Mouse (Mus musculus) limb, embryonic 12.5 days (tissue): ENCODE results near the gene Nfasc. TPM values are rescaled to one million over a fixed set of nuclear protein-coding genes. Genes with fewer than 3 reads are reported as not detected.

Experiments used
- ATAC-seq: fragments of 200-750 bp; cut with Nextera tagmentation; 2 replicates; pipeline ENCODE4 v1.8.0; 2017; ENCODE audit warnings: low read depth, moderate TSS enrichment; ENCODE audit not compliant: insufficient number of reproducible peaks, insufficient read depth, low FRiP score, low TSS enrichment
- H3K27ac ChIP-seq: fragments of 300-500 bp; sonication (generic); 2 replicates; pipeline ENCODE4 v1.5.1; 2016; ENCODE audit warnings: mild to moderate bottlenecking, moderate library complexity
- H3K27me3 ChIP-seq: fragments of 300-500 bp; sonication (generic); 2 replicates; pipeline ENCODE4 v1.6.1; 2016; ENCODE audit warnings: mild to moderate bottlenecking, moderate library complexity
- H3K36me3 ChIP-seq: fragments of 300-500 bp; sonication (generic); 2 replicates; pipeline ENCODE4 v1.6.1; 2016; ENCODE audit warnings: mild to moderate bottlenecking, moderate library complexity
- H3K4me1 ChIP-seq: fragments of 300-500 bp; sonication (generic); replicated peaks from 2 replicates; pipeline ENCODE4 v1.6.1; 2016
- H3K4me2 ChIP-seq: fragments of 300-500 bp; sonication (generic); 2 replicates; pipeline ENCODE4 v1.6.1; 2016; ENCODE audit warnings: mild to moderate bottlenecking, moderate library complexity
- H3K4me3 ChIP-seq: fragments of 300-500 bp; sonication (generic); replicated peaks from 2 replicates; pipeline ENCODE4 v1.5.1; 2016; ENCODE audit warnings: mild to moderate bottlenecking
- H3K9ac ChIP-seq: fragments of 300-500 bp; sonication (generic); replicated peaks from 2 replicates; pipeline ENCODE4 v1.6.1; 2016; ENCODE audit warnings: mild to moderate bottlenecking, moderate library complexity
- H3K9me3 ChIP-seq: fragments of 300-500 bp; sonication (generic); 2 replicates; pipeline ENCODE4 v1.6.1; 2016; ENCODE audit warnings: mild to moderate bottlenecking, moderate library complexity
- WGBS: fragments of 180-500 bp; shearing (Covaris S2); methylation state at CpG from one replicate; pipeline ENCODE4 v1.1.7; 2016; 5-methylcytosine and 5-hydroxymethylcytosine counted together
- polyA plus RNA-seq: library from polyadenylated mRNA; unstranded; fragments of >200 nt; fragmentation: Nextera tagmentation; extraction: Ambion mirVana; gene quantifications from 2 replicates; pipeline ENCODE4 v1.2.1, GENCODE M21; 2016

Gene Nfasc
- polyA plus RNA-seq, 1 experiment from 2014 or later, result 0.81 TPM

GRCm38 (mm10) chr1:132623641-132624336, 117.8 kb downstream of the Nfasc start:
- 34% methylated on average over 14 of the region's 14 CpGs for WGBS
- Histone ChIP-seq H3K27ac (no peak overlapping the region), H3K36me3 (no peaks in the 10 kb centered on the region), H3K4me2 (no peak overlapping the region), H3K4me3 (no peak overlapping the region), H3K27me3 (peaks cover 12% of the 10 kb centered on the region), H3K9ac (no peak overlapping the region), H3K4me1 (peaks cover 28% of the 10 kb centered on the region), H3K9me3 (no peaks in the 10 kb centered on the region)
- no peak for ATAC-seq

GRCm38 (mm10) chr1:132612066-132612465, 129.5 kb downstream of the Nfasc start:
- ATAC-seq, result no peak
- no peak overlapping the region for H3K9ac ChIP-seq
- H3K27ac ChIP-seq, result no peak overlapping the region
- H3K4me3 ChIP-seq, result no peak overlapping the region
- WGBS, result 79% methylated on average over 4 of the region's 4 CpGs
- H3K27me3 ChIP-seq, result peaks cover 3% of the 10 kb centered on the region; the same call in 1 of the 2 replicates
- no peaks in the 10 kb centered on the region for H3K4me1 ChIP-seq
- H3K36me3 ChIP-seq, result no peaks in the 10 kb centered on the region
- no peaks in the 10 kb centered on the region for H3K9me3 ChIP-seq
- no peak overlapping the region for H3K4me2 ChIP-seq

GRCm38 (mm10) chr1:132609048-132609634, 132.5 kb downstream of the Nfasc start:
- Histone ChIP-seq H3K9ac (no peak overlapping the region), H3K4me1 (no peaks in the 10 kb centered on the region), H3K4me3 (no peak overlapping the region), H3K4me2 (no peak overlapping the region), H3K9me3 (no peaks in the 10 kb centered on the region), H3K27ac (no peak overlapping the region), H3K27me3 (peaks cover 3% of the 10 kb centered on the region; the same call in 1 of the 2 replicates), H3K36me3 (no peaks in the 10 kb centered on the region)
- no peak for ATAC-seq
- 36% methylated on average over 4 of the region's 4 CpGs for WGBS

GRCm38 (mm10) chr1:132602161-132602560, 139.4 kb downstream of the Nfasc start:
- Histone ChIP-seq H3K9ac (no peak overlapping the region), H3K36me3 (no peaks in the 10 kb centered on the region), H3K9me3 (no peaks in the 10 kb centered on the region), H3K4me1 (no peaks in the 10 kb centered on the region), H3K27ac (no peak overlapping the region), H3K4me3 (no peak overlapping the region), H3K27me3 (peaks cover 6% of the 10 kb centered on the region), H3K4me2 (no peak overlapping the region)
- ATAC-seq, result peak; percentile 62; the same call in 1 of the 2 replicates
- WGBS, result 42% methylated on average over 8 of the region's 8 CpGs

- Histone ChIP-seq H3K36me3 (no peaks in the 10 kb centered on the region), H3K4me1 (no peaks in the 10 kb centered on the region), H3K4me3 (no peak overlapping the region), H3K9me3 (no peaks in the 10 kb centered on the region), H3K4me2 (no peak overlapping the region), H3K9ac (no peak overlapping the region), H3K27ac (no peak overlapping the region), H3K27me3 (peaks cover 18% of the 10 kb centered on the region)
- no peak for ATAC-seq
- WGBS, result 91% methylated on average over 5 of the region's 5 CpGs
Measured at GRCm38 (mm10) chr1:132598024-132598423, 143.6 kb downstream of the Nfasc start.

- Histone ChIP-seq H3K9ac (no peak overlapping the region), H3K36me3 (no peaks in the 10 kb centered on the region), H3K4me1 (no peaks in the 10 kb centered on the region), H3K9me3 (no peaks in the 10 kb centered on the region), H3K4me3 (no peak overlapping the region), H3K27me3 (peaks cover 18% of the 10 kb centered on the region), H3K27ac (no peak overlapping the region), H3K4me2 (no peak overlapping the region)
- WGBS, result 66% methylated on average over 6 of the region's 6 CpGs
- ATAC-seq, result no peak
Measured at GRCm38 (mm10) chr1:132595741-132596140, 145.9 kb downstream of the Nfasc start.

GRCm38 (mm10) chr1:132594587-132594986, 147.0 kb downstream of the Nfasc start:
- H3K27me3 ChIP-seq, result peaks cover 18% of the 10 kb centered on the region
- H3K4me3 ChIP-seq, result no peak overlapping the region
- no peak overlapping the region for H3K4me2 ChIP-seq
- 0 out of 2 replicates have a peak, but pooled peaks have one; percentile 58 for ATAC-seq
- no peaks in the 10 kb centered on the region for H3K4me1 ChIP-seq
- no peak overlapping the region for H3K27ac ChIP-seq
- no peaks in the 10 kb centered on the region for H3K9me3 ChIP-seq
- no peak overlapping the region for H3K9ac ChIP-seq
- H3K36me3 ChIP-seq, result no peaks in the 10 kb centered on the region
- WGBS, result 19% methylated on average over 4 of the region's 4 CpGs

- H3K9me3 ChIP-seq, result no peaks in the 10 kb centered on the region
- 0 out of 2 replicates have a peak, but pooled peaks cover 13% of the 10 kb centered on the region for H3K27me3 ChIP-seq
- H3K4me2 ChIP-seq, result no peak overlapping the region
- no peak overlapping the region for H3K27ac ChIP-seq
- 86% methylated on average over 5 of the region's 5 CpGs for WGBS
- no peak for ATAC-seq
- H3K4me3 ChIP-seq, result no peak overlapping the region
- H3K36me3 ChIP-seq, result no peaks in the 10 kb centered on the region
- no peak overlapping the region for H3K9ac ChIP-seq
- peaks cover 2% of the 10 kb centered on the region; the same call in 1 of the 2 replicates for H3K4me1 ChIP-seq
Measured at GRCm38 (mm10) chr1:132592145-132592544, 149.5 kb downstream of the Nfasc start.

- Histone ChIP-seq H3K36me3 (no peaks in the 10 kb centered on the region), H3K4me2 (no peak overlapping the region), H3K27me3 (0 out of 2 replicates have a peak, but pooled peaks cover 9% of the 10 kb centered on the region), H3K27ac (no peak overlapping the region), H3K4me1 (peaks cover 6% of the 10 kb centered on the region; the same call in 1 of the 2 replicates), H3K9me3 (no peaks in the 10 kb centered on the region), H3K9ac (no peak overlapping the region), H3K4me3 (no peak overlapping the region)
- 81% methylated on average over 11 of the region's 11 CpGs for WGBS
- ATAC-seq, result no peak
Measured at GRCm38 (mm10) chr1:132591399-132591930, 150.1 kb downstream of the Nfasc start.

GRCm38 (mm10) chr1:132586679-132587201, 154.9 kb downstream of the Nfasc start:
- Histone ChIP-seq H3K27ac (no peak overlapping the region), H3K4me3 (no peak overlapping the region), H3K9ac (no peak overlapping the region), H3K27me3 (no peaks in the 10 kb centered on the region), H3K36me3 (no peaks in the 10 kb centered on the region), H3K9me3 (no peaks in the 10 kb centered on the region), H3K4me2 (no peak overlapping the region), H3K4me1 (peaks cover 17% of the 10 kb centered on the region)
- WGBS, result 49% methylated on average over 15 of the region's 15 CpGs
- ATAC-seq, result no peak

- Histone ChIP-seq H3K4me1 (peaks cover 17% of the 10 kb centered on the region), H3K4me2 (no peak overlapping the region), H3K9me3 (no peaks in the 10 kb centered on the region), H3K27ac (no peak overlapping the region), H3K9ac (no peak overlapping the region), H3K4me3 (no peak overlapping the region), H3K27me3 (no peaks in the 10 kb centered on the region), H3K36me3 (no peaks in the 10 kb centered on the region)
- ATAC-seq, result no peak
- WGBS, result 70% methylated on average over 4 of the region's 4 CpGs
Measured at GRCm38 (mm10) chr1:132585376-132585775, 156.2 kb downstream of the Nfasc start.
